Mouse (Mus musculus): ENCODE data around the gene Gal. TPM values are rescaled to one million over a fixed set of nuclear protein-coding genes. Genes with fewer than 3 reads are reported as not detected.
A peak's percentile ranks its signal among the peaks of the same experiment; 100 is the strongest.

The Gal gene
- polyA plus RNA-seq, 1 experiment from 2014 or later: 8.0 TPM

- Histone ChIP-seq H3K36me3 (ENCODE audit: control insufficient read depth, insufficient read depth, low read length) (peaks cover 16% of the 10 kb centered on the region), H3K4me1 (ENCODE audit: control insufficient read depth in 2 of 2, insufficient read depth in 2 of 2, low read length in 2 of 2) (peaks cover 4 to 11% of the 10 kb centered on the region in 2 experiments; a peak in 2 of 4 replicates), H3K4me3 (ENCODE audit: control insufficient read depth in 1 of 2, insufficient read depth in 1 of 2, low read depth in 1 of 2, low read length in 2 of 2) (no peak overlapping the region), H3K9me3 (ENCODE audit: control insufficient read depth, low read length) (no peaks in the 10 kb centered on the region), H3K9ac (ENCODE audit: low read length) (no peak overlapping the region), H3K4me2 (ENCODE audit: low read length) (no peak overlapping the region), H3K27ac (replicated peaks in 1 of 2; ENCODE audit: control insufficient read depth in 1 of 2, insufficient read depth in 1 of 2, low read depth in 2 of 2, low read length in 2 of 2) (no peak overlapping the region), H3K27me3 (ENCODE audit: control insufficient read depth, insufficient read depth, low read length) (no peaks in the 10 kb centered on the region)
- 62% methylated on average over 3 of the region's 3 CpGs for WGBS
- no peak for ATAC-seq (ENCODE audit: insufficient number of reproducible peaks, insufficient read depth, low FRiP score, low read depth)
Observed at GRCm38 (mm10) chr19:3449248-3449647, 34.9 kb upstream of the Gal start.

DNA sequence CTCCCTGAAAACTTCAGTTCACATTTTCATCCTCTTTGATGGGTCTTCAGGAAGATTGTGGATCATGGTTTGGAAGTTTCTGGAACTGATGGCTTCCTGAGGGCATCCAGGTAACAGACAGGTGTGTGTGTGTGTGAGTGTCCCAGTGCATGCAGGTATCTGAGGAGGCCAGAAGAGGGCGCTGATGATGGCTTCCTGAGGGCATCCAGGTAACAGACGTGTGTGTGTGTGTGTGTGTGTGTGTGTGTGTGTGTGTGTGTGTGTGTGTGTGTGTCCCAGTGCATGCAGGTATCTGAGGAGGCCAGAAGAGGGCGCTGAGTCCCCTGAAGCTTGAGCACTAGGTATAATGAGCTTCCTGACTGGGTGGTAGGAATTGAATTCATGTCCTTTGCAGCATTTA is 33.0 kb upstream of the Gal start:
- Histone ChIP-seq H3K9me3 (ENCODE audit: control insufficient read depth, low read length) (no peaks in the 10 kb centered on the region), H3K27ac (replicated peaks in 1 of 2; ENCODE audit: control insufficient read depth in 1 of 2, insufficient read depth in 1 of 2, low read depth in 2 of 2, low read length in 2 of 2) (no peak overlapping the region), H3K4me1 (ENCODE audit: control insufficient read depth in 2 of 2, insufficient read depth in 2 of 2, low read length in 2 of 2) (peaks cover 4 to 11% of the 10 kb centered on the region in 2 experiments; a peak in 2 of 4 replicates), H3K9ac (ENCODE audit: low read length) (no peak overlapping the region), H3K4me3 (ENCODE audit: control insufficient read depth in 1 of 2, insufficient read depth in 1 of 2, low read depth in 1 of 2, low read length in 2 of 2) (no peak overlapping the region), H3K36me3 (ENCODE audit: control insufficient read depth, insufficient read depth, low read length) (no peaks in the 10 kb centered on the region), H3K4me2 (ENCODE audit: low read length) (no peak overlapping the region), H3K27me3 (ENCODE audit: control insufficient read depth, insufficient read depth, low read length) (no peaks in the 10 kb centered on the region)
- 68% methylated on average over 3 of the region's 3 CpGs for WGBS
- ATAC-seq (ENCODE audit: insufficient number of reproducible peaks, insufficient read depth, low FRiP score, low read depth): no peak

GRCm38 (mm10) chr19:3441092-3441491 is 26.7 kb upstream of the Gal start:
- 72% methylated on average over 10 of the region's 10 CpGs for WGBS
- Histone ChIP-seq H3K9me3 (ENCODE audit: control insufficient read depth, low read length) (no peaks in the 10 kb centered on the region), H3K4me1 (ENCODE audit: control insufficient read depth in 2 of 2, insufficient read depth in 2 of 2, low read length in 2 of 2) (no peaks in the 10 kb centered on the region), H3K9ac (ENCODE audit: low read length) (no peak overlapping the region), H3K4me2 (ENCODE audit: low read length) (no peak overlapping the region), H3K27ac (replicated peaks in 1 of 2; ENCODE audit: control insufficient read depth in 1 of 2, insufficient read depth in 1 of 2, low read depth in 2 of 2, low read length in 2 of 2) (no peak overlapping the region), H3K36me3 (ENCODE audit: control insufficient read depth, insufficient read depth, low read length) (no peaks in the 10 kb centered on the region), H3K27me3 (ENCODE audit: control insufficient read depth, insufficient read depth, low read length) (peaks cover 2% of the 10 kb centered on the region), H3K4me3 (ENCODE audit: control insufficient read depth in 1 of 2, insufficient read depth in 1 of 2, low read depth in 1 of 2, low read length in 2 of 2) (no peak overlapping the region)
- no peak for ATAC-seq (ENCODE audit: insufficient number of reproducible peaks, insufficient read depth, low FRiP score, low read depth)

- 70% methylated on average over 5 of the region's 5 CpGs for WGBS
- Histone ChIP-seq H3K36me3 (ENCODE audit: control insufficient read depth, insufficient read depth, low read length) (no peaks in the 10 kb centered on the region), H3K4me3 (ENCODE audit: control insufficient read depth in 1 of 2, insufficient read depth in 1 of 2, low read depth in 1 of 2, low read length in 2 of 2) (no peak overlapping the region)
Observed at GRCm38 (mm10) chr19:3440667-3441066, 26.3 kb upstream of the Gal start.

DNA sequence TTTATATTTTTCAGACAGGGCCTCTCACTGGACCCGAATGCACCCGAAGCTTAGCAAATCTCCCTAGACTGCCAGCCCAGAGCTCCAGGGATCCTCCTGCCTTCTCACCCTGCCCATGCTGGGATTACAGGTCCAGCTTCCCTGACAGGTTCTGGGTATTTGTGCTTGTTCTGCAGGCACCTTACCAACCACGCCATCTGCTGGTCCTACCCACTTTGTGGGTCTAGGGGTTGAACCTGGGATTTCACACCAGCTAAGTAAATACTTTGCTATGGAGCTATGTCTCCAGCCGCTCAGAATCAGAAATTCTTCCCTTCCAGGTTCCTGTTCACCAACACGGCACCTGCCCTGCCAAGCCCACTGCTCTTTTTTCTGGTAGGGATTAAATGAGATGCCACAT is 23.6 kb upstream of the Gal start:
- Histone ChIP-seq H3K9ac (ENCODE audit: low read length) (no peak overlapping the region), H3K4me3 (ENCODE audit: control insufficient read depth in 1 of 2, insufficient read depth in 1 of 2, low read depth in 1 of 2, low read length in 2 of 2) (no peak overlapping the region), H3K27ac (replicated peaks in 1 of 2; ENCODE audit: control insufficient read depth in 1 of 2, insufficient read depth in 1 of 2, low read depth in 2 of 2, low read length in 2 of 2) (no peak overlapping the region), H3K4me1 (ENCODE audit: control insufficient read depth in 2 of 2, insufficient read depth in 2 of 2, low read length in 2 of 2) (no peaks in the 10 kb centered on the region), H3K4me2 (ENCODE audit: low read length) (no peak overlapping the region), H3K27me3 (ENCODE audit: control insufficient read depth, insufficient read depth, low read length) (peaks cover 2% of the 10 kb centered on the region), H3K36me3 (ENCODE audit: control insufficient read depth, insufficient read depth, low read length) (no peaks in the 10 kb centered on the region), H3K9me3 (ENCODE audit: control insufficient read depth, low read length) (no peaks in the 10 kb centered on the region)
- no peak for ATAC-seq (ENCODE audit: insufficient number of reproducible peaks, insufficient read depth, low FRiP score, low read depth)
- 66% methylated on average over 5 of the region's 5 CpGs for WGBS

More at GRCm38 (mm10) chr19:3440667-3441066, 26.3 kb upstream of the Gal start:
- Histone ChIP-seq H3K27me3 (ENCODE audit: control insufficient read depth, insufficient read depth, low read length) (peaks cover 2% of the 10 kb centered on the region), H3K27ac (replicated peaks in 1 of 2; ENCODE audit: control insufficient read depth in 1 of 2, insufficient read depth in 1 of 2, low read depth in 2 of 2, low read length in 2 of 2) (no peak overlapping the region), H3K9ac (ENCODE audit: low read length) (no peak overlapping the region), H3K9me3 (ENCODE audit: control insufficient read depth, low read length) (no peaks in the 10 kb centered on the region), H3K4me2 (ENCODE audit: low read length) (no peak overlapping the region), H3K4me1 (ENCODE audit: control insufficient read depth in 2 of 2, insufficient read depth in 2 of 2, low read length in 2 of 2) (no peaks in the 10 kb centered on the region)
- no peak for ATAC-seq (ENCODE audit: insufficient number of reproducible peaks, insufficient read depth, low FRiP score, low read depth)

DNA sequence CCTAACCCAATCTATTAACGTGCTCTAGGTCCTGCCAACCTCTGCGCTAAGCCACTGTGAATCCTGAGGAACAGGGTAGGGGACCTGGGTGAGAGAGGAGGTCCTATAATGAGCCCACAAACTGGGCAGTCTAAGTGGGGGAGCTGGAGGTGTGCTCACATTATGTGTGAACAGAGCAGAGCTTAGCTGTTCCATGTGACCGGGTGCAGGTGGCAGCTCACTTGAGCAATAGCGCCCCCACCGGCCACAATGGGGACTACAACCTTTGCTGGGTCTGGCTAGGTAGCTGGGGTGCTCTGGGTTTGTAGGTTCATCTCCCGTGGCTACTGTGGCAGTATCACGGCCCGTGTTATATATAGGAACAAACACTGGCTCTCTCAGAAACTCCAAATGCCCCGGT is 22.5 kb upstream of the Gal start:
- WGBS: 48% methylated on average over 9 of the region's 9 CpGs
- Histone ChIP-seq H3K9ac (ENCODE audit: low read length) (no peak overlapping the region), H3K9me3 (ENCODE audit: control insufficient read depth, low read length) (no peaks in the 10 kb centered on the region), H3K4me2 (ENCODE audit: low read length) (no peak overlapping the region), H3K36me3 (ENCODE audit: control insufficient read depth, insufficient read depth, low read length) (no peaks in the 10 kb centered on the region), H3K27ac (replicated peaks in 1 of 2; ENCODE audit: control insufficient read depth in 1 of 2, insufficient read depth in 1 of 2, low read depth in 2 of 2, low read length in 2 of 2) (no peak overlapping the region), H3K27me3 (ENCODE audit: control insufficient read depth, insufficient read depth, low read length) (peaks cover 2% of the 10 kb centered on the region), H3K4me3 (ENCODE audit: control insufficient read depth in 1 of 2, insufficient read depth in 1 of 2, low read depth in 1 of 2, low read length in 2 of 2) (no peak overlapping the region), H3K4me1 (ENCODE audit: control insufficient read depth in 2 of 2, insufficient read depth in 2 of 2, low read length in 2 of 2) (no peaks in the 10 kb centered on the region)
- ATAC-seq (ENCODE audit: insufficient number of reproducible peaks, insufficient read depth, low FRiP score, low read depth): peak; percentile 33; the same call in 1 of the 2 replicates

- Histone ChIP-seq H3K9me3 (ENCODE audit: control insufficient read depth, low read length) (no peaks in the 10 kb centered on the region), H3K36me3 (ENCODE audit: control insufficient read depth, insufficient read depth, low read length) (no peaks in the 10 kb centered on the region), H3K4me1 (ENCODE audit: control insufficient read depth in 2 of 2, insufficient read depth in 2 of 2, low read length in 2 of 2) (no peaks in the 10 kb centered on the region), H3K9ac (ENCODE audit: low read length) (no peak overlapping the region), H3K27ac (replicated peaks in 1 of 2; ENCODE audit: control insufficient read depth in 1 of 2, insufficient read depth in 1 of 2, low read depth in 2 of 2, low read length in 2 of 2) (no peak overlapping the region), H3K4me3 (ENCODE audit: control insufficient read depth in 1 of 2, insufficient read depth in 1 of 2, low read depth in 1 of 2, low read length in 2 of 2) (no peak overlapping the region), H3K27me3 (ENCODE audit: control insufficient read depth, insufficient read depth, low read length) (peaks cover 2% of the 10 kb centered on the region), H3K4me2 (ENCODE audit: low read length) (no peak overlapping the region)
- no peak for ATAC-seq (ENCODE audit: insufficient number of reproducible peaks, insufficient read depth, low FRiP score, low read depth)
- 54% methylated on average over 3 of the region's 3 CpGs for WGBS
Observed at GRCm38 (mm10) chr19:3435824-3436223, 21.5 kb upstream of the Gal start.

DNA sequence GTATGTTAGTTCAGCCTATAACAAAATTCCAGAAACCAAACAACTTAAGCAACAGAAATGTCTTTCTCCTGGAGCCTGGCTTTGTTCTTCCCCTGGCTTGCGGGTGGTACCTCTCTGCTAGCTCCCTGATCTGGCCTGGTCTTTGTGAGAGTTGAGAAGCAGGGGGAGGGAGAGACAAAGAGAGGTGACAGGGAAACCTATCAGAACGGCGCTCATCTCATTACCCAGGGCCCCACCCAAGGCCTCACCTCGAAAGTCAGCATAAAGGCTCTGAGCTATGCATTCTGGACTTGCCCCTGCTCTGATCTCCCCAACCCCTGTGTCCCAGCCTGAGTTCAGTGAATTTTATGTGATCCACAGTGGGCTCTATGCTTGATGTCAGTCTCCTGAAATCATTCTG is 20.3 kb upstream of the Gal start:
- WGBS: 47% methylated on average over 4 of the region's 4 CpGs
- Histone ChIP-seq H3K4me2 (ENCODE audit: low read length) (no peak overlapping the region), H3K9me3 (ENCODE audit: control insufficient read depth, low read length) (no peaks in the 10 kb centered on the region), H3K4me3 (ENCODE audit: control insufficient read depth in 1 of 2, insufficient read depth in 1 of 2, low read depth in 1 of 2, low read length in 2 of 2) (no peak overlapping the region), H3K9ac (ENCODE audit: low read length) (no peak overlapping the region), H3K27ac (replicated peaks in 1 of 2; ENCODE audit: control insufficient read depth in 1 of 2, insufficient read depth in 1 of 2, low read depth in 2 of 2, low read length in 2 of 2) (no peak overlapping the region), H3K36me3 (ENCODE audit: control insufficient read depth, insufficient read depth, low read length) (no peaks in the 10 kb centered on the region), H3K27me3 (ENCODE audit: control insufficient read depth, insufficient read depth, low read length) (peaks cover 2% of the 10 kb centered on the region), H3K4me1 (ENCODE audit: control insufficient read depth in 2 of 2, insufficient read depth in 2 of 2, low read length in 2 of 2) (no peaks in the 10 kb centered on the region)
- no peak for ATAC-seq (ENCODE audit: insufficient number of reproducible peaks, insufficient read depth, low FRiP score, low read depth)
